Mouse (Mus musculus) limb, embryonic 14.5 days (tissue): Measurements from ENCODE around the gene Fam169b. TPM values are rescaled to one million over a fixed set of nuclear protein-coding genes. Genes with fewer than 3 reads are reported as not detected.
A peak's percentile ranks its signal among the peaks of the same experiment; 100 is the strongest.

Source experiments
- ATAC-seq: fragments of 200-750 bp; cut with Nextera tagmentation; 2 replicates; pipeline ENCODE4 v1.8.0; 2017; ENCODE audit warnings: low read depth, moderate number of reproducible peaks, moderate TSS enrichment; ENCODE audit not compliant: low FRiP score
- DNase-seq: peaks from one replicate; pipeline ENCODE4 v3.0.0-alpha.2; 2015; ENCODE audit warnings: low spot score
- H3K27ac ChIP-seq: fragments of 300-500 bp; sonication (generic); replicated peaks from 2 replicates; pipeline ENCODE4 v1.5.1; 2014; ENCODE audit warnings: low read depth, mild to moderate bottlenecking, low read length, moderate library complexity, mixed read lengths
- H3K27me3 ChIP-seq: fragments of 300-500 bp; sonication (generic); 2 replicates; pipeline ENCODE4 v1.6.1; 2014; ENCODE audit warnings: low read length, mixed read lengths; ENCODE audit not compliant: control insufficient read depth, insufficient read depth
- H3K36me3 ChIP-seq: fragments of 300-500 bp; sonication (generic); 2 replicates; pipeline ENCODE4 v1.6.1; 2014; ENCODE audit warnings: mild to moderate bottlenecking, low read length, moderate library complexity, mixed read lengths; ENCODE audit not compliant: control insufficient read depth, insufficient read depth
- H3K4me1 ChIP-seq: fragments of 300-500 bp; sonication (generic); 2 replicates; pipeline ENCODE4 v1.6.1; 2014; ENCODE audit warnings: antibody characterized with exemption, low read length, mixed read lengths; ENCODE audit not compliant: control insufficient read depth, insufficient read depth
- H3K4me2 ChIP-seq: fragments of 300-500 bp; sonication (generic); replicated peaks from 2 replicates; pipeline ENCODE4 v1.6.1; 2014; ENCODE audit warnings: low read depth, mild to moderate bottlenecking, low read length, moderate library complexity; ENCODE audit not compliant: severe bottlenecking
- H3K4me3 ChIP-seq: fragments of 300-500 bp; sonication (generic); replicated peaks from 2 replicates; pipeline ENCODE4 v1.5.1; 2014; ENCODE audit warnings: low read length
- H3K9ac ChIP-seq: fragments of 300-500 bp; sonication (generic); 2 replicates; pipeline ENCODE4 v1.6.1; 2014; ENCODE audit warnings: mild to moderate bottlenecking, low read depth, low read length, moderate library complexity; ENCODE audit not compliant: severe bottlenecking
- H3K9me3 ChIP-seq: fragments of 300-500 bp; sonication (generic); 2 replicates; pipeline ENCODE4 v1.6.1; 2016; ENCODE audit warnings: low read length; ENCODE audit not compliant: control insufficient read depth
- POLR2A ChIP-seq: fragments of 200-500 bp; IDR thresholded peaks from 2 replicates; pipeline ENCODE4 v1.8.0; 2012; ENCODE audit warnings: inconsistent platforms, mild to moderate bottlenecking, moderate library complexity, borderline replicate concordance; ENCODE audit not compliant: insufficient read depth, insufficient read length; ENCODE audit errors: extremely low read depth
- WGBS: fragments of 180-500 bp; shearing (Covaris S2); extraction: QIAGEN DNeasy Blood & Tissue Kit; methylation state at CpG from one replicate; pipeline ENCODE4 v1.1.7; 2014; 5-methylcytosine and 5-hydroxymethylcytosine counted together
- polyA plus RNA-seq, 2 experiments: library from polyadenylated mRNA; depleted of rRNA in 1 of 2; stranded (reverse) in 1 of 2; unstranded in 1 of 2; fragments of >200 nt; fragmentation: Nextera tagmentation in 1 of 2; extraction: Ambion mirVana in 1 of 2; gene quantifications; 2 replicates each; pipeline versions ENCODE4 v1.2.1 to v1.2.3; 2012 to 2014

Fam169b gene
- polyA plus RNA-seq, 2 experiments = 1.0 to 1.9 TPM

DNA sequence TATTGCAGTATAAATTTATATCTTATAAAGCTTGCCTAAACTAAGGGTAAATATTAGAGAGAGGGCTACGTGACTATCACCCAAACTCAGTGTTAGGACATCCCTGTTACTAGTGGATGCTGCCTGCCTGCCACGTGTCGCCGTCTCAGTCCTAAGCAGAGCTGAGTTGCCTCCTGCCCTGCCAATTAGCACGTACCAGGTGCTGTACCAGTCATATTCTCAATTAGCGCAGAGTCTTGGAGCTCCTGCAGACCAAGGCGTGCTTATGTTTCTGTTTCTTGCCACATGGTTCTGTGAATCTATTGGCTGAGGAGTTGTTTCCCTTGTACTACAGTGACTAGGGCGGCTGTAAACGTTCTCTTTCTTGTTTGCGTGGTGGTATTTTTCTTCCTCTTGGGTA, 72.3 kb downstream of the Fam169b start:
- ATAC-seq (no peak), DNase-seq (no peak)
- no peaks in the 10 kb centered on the region for H3K9me3 ChIP-seq
- no peak for TF ChIP-seq POLR2A
- no peak overlapping the region for H3K4me3 ChIP-seq
- H3K4me1 ChIP-seq = no peaks in the 10 kb centered on the region
- H3K27me3 ChIP-seq = no peaks in the 10 kb centered on the region
- H3K27ac ChIP-seq = no peak overlapping the region
- no peak overlapping the region for H3K4me2 ChIP-seq
- H3K9ac ChIP-seq = no peak overlapping the region
- no peaks in the 10 kb centered on the region for H3K36me3 ChIP-seq
- WGBS = 72% methylated on average over 10 of the region's 10 CpGs

DNA sequence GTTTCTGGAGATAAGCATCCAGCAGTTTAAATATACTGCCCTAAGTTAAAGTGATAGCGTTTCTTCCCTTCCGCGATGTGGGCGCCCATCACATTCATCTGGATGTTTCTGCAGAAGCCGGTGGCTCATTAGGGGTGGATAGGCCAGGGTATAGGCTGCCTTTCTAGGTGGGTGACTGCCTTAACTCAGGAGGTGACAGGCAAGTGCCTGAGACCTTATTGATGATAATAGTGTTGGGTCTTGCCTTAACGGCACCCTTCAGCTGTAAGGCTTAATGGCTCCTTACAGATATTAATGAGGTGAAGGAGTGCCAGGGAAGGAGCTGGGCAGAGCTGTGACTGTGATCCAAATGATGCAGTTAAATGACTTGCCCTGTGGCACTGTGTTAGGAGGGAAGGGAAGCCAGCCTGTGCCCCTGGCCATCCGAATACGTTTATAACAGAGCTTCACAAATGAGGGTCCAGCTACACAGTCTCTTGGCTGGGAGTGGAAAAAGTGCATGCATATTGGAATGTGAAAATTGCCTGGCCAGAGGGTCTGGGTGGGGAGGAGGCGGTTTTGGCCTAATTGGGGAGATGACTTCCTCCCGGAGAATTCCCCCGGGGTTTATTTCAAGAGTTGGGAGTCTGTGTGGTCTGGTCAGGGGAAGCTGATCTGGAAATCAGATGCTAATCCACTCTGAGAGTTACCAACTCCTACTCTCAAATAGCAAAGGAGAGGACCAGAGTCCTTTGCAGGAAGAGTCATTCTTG, 81.9 kb downstream of the Fam169b start:
- TF ChIP-seq POLR2A = no peak
- WGBS = 28% methylated on average over 11 of the region's 11 CpGs
- Histone ChIP-seq H3K36me3 (no peaks in the 10 kb centered on the region), H3K4me1 (peaks cover 18% of the 10 kb centered on the region), H3K9ac (no peak overlapping the region), H3K27me3 (no peaks in the 10 kb centered on the region), H3K4me2 (no peak overlapping the region), H3K27ac (no peak overlapping the region), H3K9me3 (no peaks in the 10 kb centered on the region), H3K4me3 (no peak overlapping the region)
- no peak for DNase-seq
- no peak for ATAC-seq

DNA sequence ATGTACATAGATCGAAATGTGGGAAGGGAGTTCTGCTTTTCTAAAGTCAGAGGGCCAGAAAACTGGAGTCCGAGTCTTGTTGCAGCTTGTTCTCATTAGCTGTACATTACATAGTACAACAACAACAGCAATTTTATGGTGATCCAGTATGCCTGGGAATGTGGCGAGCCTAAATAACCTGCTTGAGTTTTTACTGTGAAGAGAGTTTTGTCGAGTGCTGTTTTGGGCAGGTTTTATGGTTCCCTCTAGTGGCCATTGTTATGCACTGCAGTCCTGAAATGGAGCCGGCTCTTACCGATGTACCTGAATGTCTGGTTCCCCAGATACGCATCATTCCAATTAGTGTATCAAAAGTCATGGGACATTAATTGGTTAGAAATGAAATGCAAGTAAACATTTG, 83.8 kb downstream of the Fam169b start:
- Histone ChIP-seq H3K9me3 (no peaks in the 10 kb centered on the region), H3K4me1 (peaks cover 18% of the 10 kb centered on the region), H3K9ac (no peak overlapping the region), H3K4me2 (0 out of 2 replicates have a peak overlapping the region, but pooled peaks have one; percentile 25), H3K36me3 (no peaks in the 10 kb centered on the region), H3K4me3 (no peak overlapping the region), H3K27me3 (no peaks in the 10 kb centered on the region), H3K27ac (no peak overlapping the region)
- DNase-seq = peak; percentile 81
- ATAC-seq = 0 out of 2 replicates have a peak, but pooled peaks have one; percentile 59
- 8% methylated on average over 7 of the region's 7 CpGs for WGBS
- TF ChIP-seq POLR2A = no peak

DNA sequence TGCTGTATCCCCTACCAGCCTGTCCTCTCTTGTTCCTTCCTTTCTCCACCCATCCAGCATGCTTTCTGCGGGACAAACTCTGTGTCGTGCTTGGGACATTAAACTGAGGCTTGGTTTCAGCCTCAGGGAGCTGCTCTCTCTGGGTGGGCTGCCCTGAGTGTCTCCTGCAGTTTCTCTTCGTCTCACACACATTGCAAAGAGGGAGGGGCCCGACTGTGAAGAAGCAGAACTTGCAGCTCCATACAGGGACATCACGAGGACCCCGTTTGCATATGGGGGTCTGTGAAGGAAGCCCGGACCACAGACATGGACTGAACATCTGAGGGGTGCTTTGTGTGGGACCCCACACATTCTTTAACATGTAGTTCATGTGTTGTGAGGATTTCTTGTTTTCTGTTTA, 89.0 kb downstream of the Fam169b start:
- no peak overlapping the region for H3K4me2 ChIP-seq
- H3K4me1 ChIP-seq = no peaks in the 10 kb centered on the region
- H3K27me3 ChIP-seq = no peaks in the 10 kb centered on the region
- no peak for TF ChIP-seq POLR2A
- no peak overlapping the region for H3K9ac ChIP-seq
- no peak overlapping the region for H3K4me3 ChIP-seq
- DNase-seq (no peak), ATAC-seq (no peak)
- 63% methylated on average over 7 of the region's 7 CpGs for WGBS
- no peaks in the 10 kb centered on the region for H3K36me3 ChIP-seq
- H3K9me3 ChIP-seq = no peaks in the 10 kb centered on the region
- H3K27ac ChIP-seq = no peak overlapping the region

DNA sequence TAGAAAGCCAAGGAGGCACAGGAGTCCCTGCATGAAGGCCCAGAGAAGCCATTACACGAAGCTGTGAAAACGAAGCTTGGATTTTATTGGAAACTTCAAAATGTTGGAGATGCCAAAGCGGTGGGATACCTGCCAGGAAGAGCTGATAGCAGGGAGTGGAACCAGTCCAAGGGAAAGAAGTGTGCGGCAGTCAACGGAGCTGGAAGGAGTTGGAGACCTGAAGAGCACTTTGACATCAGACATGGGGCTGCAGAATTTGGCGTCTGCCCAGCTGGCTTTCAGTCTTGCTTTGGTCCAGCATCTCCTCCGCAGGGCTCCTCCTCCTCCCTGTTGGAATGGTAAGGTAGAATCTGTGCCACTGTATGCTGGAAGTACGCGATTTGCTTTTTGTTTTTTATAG, 92.1 kb downstream of the Fam169b start:
- WGBS = 51% methylated on average over 9 of the region's 9 CpGs
- no peak overlapping the region for H3K9ac ChIP-seq
- H3K36me3 ChIP-seq = no peaks in the 10 kb centered on the region
- H3K9me3 ChIP-seq = no peaks in the 10 kb centered on the region
- DNase-seq (peak; percentile 73), ATAC-seq (peak; percentile 21; the same call in 1 of the 2 replicates)
- H3K4me1 ChIP-seq = no peaks in the 10 kb centered on the region
- H3K4me3 ChIP-seq = no peak overlapping the region
- no peak overlapping the region for H3K27ac ChIP-seq
- no peak for TF ChIP-seq POLR2A
- peaks cover 2% of the 10 kb centered on the region; the same call in 1 of the 2 replicates for H3K27me3 ChIP-seq
- no peak overlapping the region for H3K4me2 ChIP-seq
